In genomic region chr5:113306750-113307477, GRCm38 (mm10) we compare ENCODE assay signal across 9 mouse cellular contexts. TPM values are rescaled to one million over a fixed set of nuclear protein-coding genes. Genes with fewer than 3 reads are reported as not detected.
DNase-seq lines count a peak whose midpoint lies in the region; ATAC-seq lines count a peak whose summit lies in the region.
"Had no signal": no experiment of that assay in that cellular context is flagged by ENCODE, and none has a peak within 500 bp of the region (broad histone marks: within the 10 kb centered on the region; RNA-seq: fewer than 3 reads in every experiment).

No protein-coding gene starts in this region.

- ATAC-seq in embryonic facial prominence, embryonic 15.5 days (ENCODE audit: insufficient number of reproducible peaks, low FRiP score, low TSS enrichment, low read depth), result no peak
- peak; percentile 79 for ATAC-seq in hindbrain, embryonic 16.5 days
- peak; percentile 92 for ATAC-seq in midbrain, embryonic 13.5 days
- ATAC-seq in granulocyte monocyte progenitor cell, adult 5-6 weeks (replicated peaks; ENCODE audit: poor library complexity, severe bottlenecking), result no peak

- H3K4me2 ChIP-seq in embryonic facial prominence, embryonic 15.5 days (replicated peaks), result peak overlapping the region; percentile 43
- H3K4me2 ChIP-seq in hindbrain, embryonic 16.5 days (ENCODE audit: low read length), result peak overlapping the region; percentile 55
- peak overlapping the region; percentile 81 for H3K4me2 ChIP-seq in midbrain, embryonic 13.5 days (replicated peaks)
- H3K4me2 ChIP-seq: liver, embryonic 15.5 days had no signal

- peak overlapping the region; percentile 19; the same call in 1 of the 2 replicates for H3K4me3 ChIP-seq in embryonic facial prominence, embryonic 15.5 days (replicated peaks)
- peak overlapping the region; percentile 28 for H3K4me3 ChIP-seq in hindbrain, embryonic 16.5 days (ENCODE audit: low read length)
- H3K4me3 ChIP-seq in midbrain, embryonic 13.5 days (replicated peaks), result peak overlapping the region; percentile 36
- H3K4me3 ChIP-seq: liver, embryonic 15.5 days had no signal

- H3K27ac ChIP-seq in embryonic facial prominence, embryonic 15.5 days (replicated peaks), result no peak overlapping the region
- H3K27ac ChIP-seq in hindbrain, embryonic 16.5 days (ENCODE audit: low read depth, low read length), result peak overlapping the region; percentile 90
- H3K27ac ChIP-seq in midbrain, embryonic 13.5 days, result peak overlapping the region; percentile 97
- H3K27ac ChIP-seq: liver, embryonic 15.5 days had no signal

- H3K9ac ChIP-seq in embryonic facial prominence, embryonic 15.5 days, result no peak overlapping the region
- peak overlapping the region; percentile 35 for H3K9ac ChIP-seq in hindbrain, embryonic 16.5 days (ENCODE audit: low read depth, low read length)
- peak overlapping the region; percentile 57 for H3K9ac ChIP-seq in midbrain, embryonic 13.5 days (replicated peaks)
- H3K9ac ChIP-seq: liver, embryonic 15.5 days had no signal

- no peaks in the 10 kb centered on the region for H3K9me3 ChIP-seq in embryonic facial prominence, embryonic 15.5 days (replicated peaks)
- no peaks in the 10 kb centered on the region for H3K9me3 ChIP-seq in hindbrain, embryonic 16.5 days (ENCODE audit: control insufficient read depth, low read length)
- no peaks in the 10 kb centered on the region for H3K9me3 ChIP-seq in midbrain, embryonic 13.5 days
- H3K9me3 ChIP-seq: liver, embryonic 15.5 days had no signal

- H3K4me1 ChIP-seq in embryonic facial prominence, embryonic 15.5 days, result peaks cover 14% of the 10 kb centered on the region
- H3K4me1 ChIP-seq in hindbrain, embryonic 16.5 days (ENCODE audit: control insufficient read depth, insufficient read depth, low read depth, low read length), result peaks cover 42% of the 10 kb centered on the region
- peaks cover 64% of the 10 kb centered on the region for H3K4me1 ChIP-seq in midbrain, embryonic 13.5 days (replicated peaks)
- H3K4me1 ChIP-seq: liver, embryonic 15.5 days had no signal

- 3% methylated on average over 25 of the region's 25 CpGs for WGBS in embryonic facial prominence, embryonic 15.5 days
- under 1% methylated on average over 25 of the region's 25 CpGs for WGBS in hindbrain, embryonic 16.5 days
- under 1% methylated on average over 25 of the region's 25 CpGs for WGBS in midbrain, embryonic 13.5 days

- H3K36me3 ChIP-seq in embryonic facial prominence, embryonic 15.5 days, result no peaks in the 10 kb centered on the region
- no peaks in the 10 kb centered on the region for H3K36me3 ChIP-seq in hindbrain, embryonic 16.5 days (ENCODE audit: control insufficient read depth, insufficient read depth, low read length)
- no peaks in the 10 kb centered on the region for H3K36me3 ChIP-seq in midbrain, embryonic 13.5 days
- H3K36me3 ChIP-seq: liver, embryonic 15.5 days had no signal

- peaks cover 35% of the 10 kb centered on the region for H3K27me3 ChIP-seq in embryonic facial prominence, embryonic 15.5 days
- no peaks in the 10 kb centered on the region for H3K27me3 ChIP-seq in hindbrain, embryonic 16.5 days (replicated peaks; ENCODE audit: control insufficient read depth, insufficient read depth, low read length)
- H3K27me3 ChIP-seq in midbrain, embryonic 13.5 days, result peaks cover 13% of the 10 kb centered on the region

- DNase-seq in urinary bladder, postnatal 14 days (ENCODE audit: low spot score), result peak; percentile 47
- DNase-seq in urinary bladder, postnatal 4 days (ENCODE audit: low spot score in 2 of 2), result no peak
- DNase-seq in layer of hippocampus, postnatal 25 days (ENCODE audit: extremely low spot score in 1 of 2, low spot score in 1 of 2), result peak; percentile 56 to 65
- no peak for DNase-seq in spleen, postnatal 14 days (ENCODE audit: low spot score in 2 of 2)

RNA-seq across cellular contexts. Expression of gene Sgsm1, which starts 3.7 kb away (rescaled TPM):
- 2.9 and 3.3 TPM in 2 replicates for polyA plus RNA-seq in embryonic facial prominence, embryonic 15.5 days (2015; fragmentation: Nextera tagmentation; extraction: Ambion mirVana)
- 19.4 and 23.0 TPM in 2 replicates for polyA plus RNA-seq in hindbrain, embryonic 16.5 days (2015; fragmentation: Nextera tagmentation; extraction: Ambion mirVana)
- 10 to 100 TPM; 71.0 to 83.1 TPM for total RNA-seq in layer of hippocampus, postnatal 25 days (2021)
- 17.2 and 17.4 TPM in 2 replicates for polyA plus RNA-seq in midbrain, embryonic 13.5 days (2015; fragmentation: Nextera tagmentation; extraction: Ambion mirVana)
- not detected in 2 replicates for total RNA-seq in granulocyte monocyte progenitor cell, adult 5-6 weeks (2014; fragmentation: Nextera tagmentation)
- 0.22 TPM in 1 of 2 replicates, not detected in the other for total RNA-seq in granulocyte monocyte progenitor cell, adult 5-6 weeks (2017)

RNA-seq across cellular contexts. Expression of gene Aym1, which starts 50.2 kb away (rescaled TPM):
- polyA plus RNA-seq in embryonic facial prominence, embryonic 15.5 days (2015; fragmentation: Nextera tagmentation; extraction: Ambion mirVana), result not detected in 2 replicates
- not detected in 2 replicates for polyA plus RNA-seq in hindbrain, embryonic 16.5 days (2015; fragmentation: Nextera tagmentation; extraction: Ambion mirVana)
- not detected for total RNA-seq in layer of hippocampus, postnatal 25 days (2021)
- not detected in 2 replicates for polyA plus RNA-seq in midbrain, embryonic 13.5 days (2015; fragmentation: Nextera tagmentation; extraction: Ambion mirVana)
- total RNA-seq in granulocyte monocyte progenitor cell, adult 5-6 weeks (2014; fragmentation: Nextera tagmentation), result not detected in 2 replicates
- total RNA-seq in granulocyte monocyte progenitor cell, adult 5-6 weeks (2017), result not detected in 2 replicates
- polyA plus RNA-seq: liver, embryonic 15.5 days had no signal

Comparison
In these comparisons a context has a peak if more than half of its experiments do, and no peak if none do; other contexts are left out.
1. DNase-seq: peak in urinary bladder, postnatal 14 days (single experiment) and layer of hippocampus, postnatal 25 days (2 of 2); none in urinary bladder, postnatal 4 days (0 of 2) and spleen, postnatal 14 days (0 of 2).
2. ATAC-seq: peak in hindbrain, embryonic 16.5 days (single experiment) and midbrain, embryonic 13.5 days (single experiment); none in embryonic facial prominence, embryonic 15.5 days (single experiment) and granulocyte monocyte progenitor cell, adult 5-6 weeks (single experiment).
3. Peak in every context shown above with its lines, with median percentiles within 50 percentile points of each other: H3K4me2 ChIP-seq and H3K4me3 ChIP-seq.